Mouse (Mus musculus) testis, adult 2 months (tissue): ENCODE measurements around the gene Mc3r. TPM values are rescaled to one million over a fixed set of nuclear protein-coding genes. Genes with fewer than 3 reads are reported as not detected.

ENCODE experiments used
- H3K27ac ChIP-seq: fragments of 200-500 bp; 2 replicates; pipeline ENCODE4 v1.5.1; 2012; ENCODE audit warnings: low read depth, low read length; ENCODE audit not compliant: control insufficient read depth, insufficient read depth
- H3K27me3 ChIP-seq: fragments of 200-500 bp; 2 replicates; pipeline ENCODE4 v1.6.1; 2012; ENCODE audit warnings: mild to moderate bottlenecking, low read length, moderate library complexity; ENCODE audit not compliant: control insufficient read depth, insufficient read depth
- H3K36me3 ChIP-seq: fragments of 200-500 bp; 2 replicates; pipeline ENCODE4 v1.6.1; 2012; ENCODE audit warnings: mild to moderate bottlenecking, low read length; ENCODE audit not compliant: control insufficient read depth, insufficient read depth
- H3K4me1 ChIP-seq: fragments of 200-500 bp; 2 replicates; pipeline ENCODE4 v1.6.1; 2012; ENCODE audit warnings: low read length; ENCODE audit not compliant: control insufficient read depth, insufficient read depth
- H3K4me3 ChIP-seq: fragments of 200-500 bp; 2 replicates; pipeline ENCODE4 v1.5.1; 2012; ENCODE audit warnings: low read depth, mild to moderate bottlenecking, low read length, moderate library complexity, mixed read lengths; ENCODE audit not compliant: control insufficient read depth
- CTCF ChIP-seq: fragments of 200-500 bp; IDR thresholded peaks from 2 replicates; pipeline ENCODE4 v1.5.1; 2012; ENCODE audit warnings: low read depth, mild to moderate bottlenecking, inconsistent platforms, low read length, moderate library complexity; ENCODE audit not compliant: control insufficient read depth, insufficient read depth, insufficient replicate concordance
- POLR2A ChIP-seq: fragments of 200-500 bp; IDR thresholded peaks from 2 replicates; pipeline ENCODE4 v1.6.1; 2012; ENCODE audit warnings: low read depth, mild to moderate bottlenecking, inconsistent platforms, low read length, moderate library complexity; ENCODE audit not compliant: control insufficient read depth
- polyA plus RNA-seq: library from polyadenylated mRNA; depleted of rRNA; stranded (reverse); fragments of >200 nt; gene quantifications from 2 replicates; pipeline ENCODE4 v1.2.3, GENCODE M21; 2012; rRNA removed

The Mc3r gene
- polyA plus RNA-seq, 1 experiment = not detected

DNA sequence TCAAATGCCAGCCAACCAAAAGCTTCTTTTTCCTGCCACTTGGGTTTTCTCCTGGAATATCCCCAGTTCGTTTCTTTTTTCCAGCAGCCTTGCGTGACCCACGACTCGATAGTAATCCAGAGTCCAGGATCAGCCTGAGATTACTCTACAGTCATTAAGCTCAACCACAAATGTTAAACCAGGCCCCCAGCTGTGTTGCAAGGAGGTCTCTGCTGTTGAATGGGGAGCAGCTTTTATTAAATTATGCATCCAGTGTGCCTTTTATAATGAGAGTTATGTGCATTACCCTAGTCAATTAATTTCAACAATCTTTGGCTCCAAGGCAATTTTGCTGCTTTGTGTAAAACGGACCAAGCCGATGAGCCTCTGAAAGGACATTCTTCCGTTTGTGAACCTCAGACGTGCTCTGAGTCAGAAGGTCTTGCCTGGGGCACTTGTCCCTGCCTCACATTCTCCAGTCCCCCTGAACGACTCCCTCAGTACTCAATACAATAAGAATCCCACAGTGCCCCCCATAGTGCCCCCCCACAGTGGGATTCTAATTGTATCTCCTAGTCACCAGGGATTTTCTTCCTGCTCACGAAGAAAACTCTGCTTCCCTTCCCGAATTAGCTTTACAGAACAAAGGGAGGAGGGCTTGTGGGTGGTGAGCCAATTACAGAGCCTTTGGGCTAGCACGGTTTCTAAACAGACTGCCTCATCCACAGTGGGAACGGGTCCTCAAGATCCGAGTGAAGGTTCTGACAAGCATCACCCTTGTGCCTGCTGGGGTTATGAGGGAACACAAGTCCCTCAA, 51.0 kb downstream of the Mc3r start:
- TF ChIP-seq POLR2A (no peak), CTCF (no peak)
- H3K27me3 ChIP-seq = no peaks in the 10 kb centered on the region
- no peak overlapping the region for H3K27ac ChIP-seq
- H3K36me3 ChIP-seq = no peaks in the 10 kb centered on the region
- no peak overlapping the region for H3K4me3 ChIP-seq
- no peaks in the 10 kb centered on the region for H3K4me1 ChIP-seq

Other genes with a start within 250 kb of the Mc3r start
- gene Cbln4, start 205.0 kb upstream of the Mc3r start, polyA plus RNA-seq = 0.12 and 0.22 TPM in 2 replicates
- 6.8 and 7.9 TPM in 2 replicates for gene Fam210b, start 97.1 kb downstream of the Mc3r start, polyA plus RNA-seq
- gene Aurka, start 122.0 kb downstream of the Mc3r start, polyA plus RNA-seq = 74.5 and 87.6 TPM in 2 replicates
- gene Cstf1, start 122.2 kb downstream of the Mc3r start, polyA plus RNA-seq = 158 and 175 TPM in 2 replicates
- 0.26 and 0.31 TPM in 2 replicates for gene Cass4, start 145.3 kb downstream of the Mc3r start, polyA plus RNA-seq
- gene Rtf2, start 192.1 kb downstream of the Mc3r start, polyA plus RNA-seq = 21.9 and 22.3 TPM in 2 replicates
- 0.07 and 0.11 TPM in 2 replicates for gene Gcnt7, start 210.1 kb downstream of the Mc3r start, polyA plus RNA-seq
- gene Fam209, start 224.0 kb downstream of the Mc3r start, polyA plus RNA-seq = 376 and 416 TPM in 2 replicates